Mouse (Mus musculus) spleen, adult 2 months (tissue): ENCODE data around the gene Ppp1r26. TPM values are rescaled to one million over a fixed set of nuclear protein-coding genes. Genes with fewer than 3 reads are reported as not detected.
"Not testable (repeated sequence)": the region's sequence is repeated elsewhere in the genome, so short reads cannot be mapped to it uniquely, and the experiment has no call there.

Source experiments
- DNase-seq, 2 experiments: peaks; one replicate each; pipeline versions ENCODE4 v3.0.0 to v3.0.0-alpha.2; 2012 to 2021; ENCODE audit warnings: low spot score in 2 of 2, low read depth in 1 of 2
- H3K27ac ChIP-seq: fragments of 200-500 bp; 2 replicates; pipeline ENCODE4 v1.5.1; 2012; ENCODE audit warnings: low read length, inconsistent platforms; ENCODE audit not compliant: insufficient read depth
- H3K27me3 ChIP-seq: fragments of 200-500 bp; 2 replicates; pipeline ENCODE4 v1.6.1; 2012; ENCODE audit warnings: mild to moderate bottlenecking, moderate library complexity, low read length, inconsistent platforms; ENCODE audit not compliant: control insufficient read depth, insufficient read depth
- H3K36me3 ChIP-seq: fragments of 200-500 bp; 2 replicates; pipeline ENCODE4 v1.6.1; 2012; ENCODE audit warnings: mild to moderate bottlenecking, low read length, inconsistent platforms; ENCODE audit not compliant: control insufficient read depth, insufficient read depth
- H3K4me1 ChIP-seq: fragments of 200-500 bp; 2 replicates; pipeline ENCODE4 v1.6.1; 2011; ENCODE audit warnings: inconsistent platforms; ENCODE audit not compliant: control insufficient read depth, insufficient read depth, insufficient read length
- H3K4me3 ChIP-seq: fragments of 200-500 bp; 2 replicates; pipeline ENCODE4 v1.5.1; 2011; ENCODE audit warnings: mild to moderate bottlenecking, inconsistent platforms; ENCODE audit not compliant: insufficient read depth, insufficient read length; ENCODE audit errors: extremely low read depth
- CTCF ChIP-seq: fragments of 200-500 bp; IDR thresholded peaks from 2 replicates; pipeline ENCODE4 v1.5.1; 2011; ENCODE audit warnings: mild to moderate bottlenecking, inconsistent platforms; ENCODE audit not compliant: insufficient read depth, insufficient read length, insufficient replicate concordance; ENCODE audit errors: extremely low read depth
- POLR2A ChIP-seq: fragments of 200-500 bp; IDR thresholded peaks from 2 replicates; pipeline ENCODE4 v1.6.1; 2011; ENCODE audit warnings: low read depth, low read length, inconsistent platforms
- WGBS: fragments of 180-500 bp; shearing (Covaris S2); methylation state at CpG from one replicate; pipeline ENCODE4 v1.1.7; 2018; 5-methylcytosine and 5-hydroxymethylcytosine counted together
- polyA plus RNA-seq: library from polyadenylated mRNA; depleted of rRNA; stranded (reverse); fragments of >200 nt; gene quantifications from 2 replicates; pipeline ENCODE4 v1.2.3, GENCODE M21; 2012

Gene Ppp1r26
- polyA plus RNA-seq, 1 experiment: 0.81 TPM

GRCm38 (mm10) chr2:28470591-28470990 lies 24.0 kb downstream of the Ppp1r26 start:
- H3K4me3 ChIP-seq: no peak overlapping the region
- no peak overlapping the region for H3K27ac ChIP-seq
- peaks cover 8% of the 10 kb centered on the region for H3K36me3 ChIP-seq
- 90% methylated on average over 2 of the region's 2 CpGs for WGBS
- no peaks in the 10 kb centered on the region for H3K27me3 ChIP-seq
- no peak for DNase-seq
- H3K4me1 ChIP-seq: peaks cover 6% of the 10 kb centered on the region; the same call in 1 of the 2 replicates
- TF ChIP-seq CTCF: no peak
- no peak for TF ChIP-seq POLR2A

GRCm38 (mm10) chr2:28472011-28472410 lies 25.4 kb downstream of the Ppp1r26 start:
- H3K27ac ChIP-seq, H3K4me1 ChIP-seq, DNase-seq, H3K27me3 ChIP-seq, H3K4me3 ChIP-seq, H3K36me3 ChIP-seq: not testable (repeated sequence)
- WGBS: 91% methylated on average over 8 of the region's 8 CpGs

DNA sequence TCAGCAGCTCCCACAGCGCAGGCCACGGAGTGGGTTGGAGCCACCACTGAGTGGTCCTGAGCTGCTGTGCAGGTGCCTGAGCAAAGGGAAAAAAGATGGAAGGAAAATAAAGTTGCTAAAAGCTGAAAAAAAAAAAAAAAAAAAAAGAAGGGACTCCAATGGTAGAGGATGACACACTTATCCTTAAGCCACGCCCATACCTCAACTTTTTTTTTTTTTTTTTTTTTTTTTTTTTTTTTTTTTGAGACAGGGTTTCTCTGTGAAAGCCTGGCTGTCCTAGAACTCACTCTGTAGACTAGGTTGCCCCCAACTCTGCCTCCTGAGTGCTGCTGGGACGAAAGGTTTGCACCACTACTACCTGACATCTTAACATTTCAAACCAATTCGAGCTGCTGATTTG lies 31.4 kb downstream of the Ppp1r26 start:
- not testable (repeated sequence) for DNase-seq, H3K27me3 ChIP-seq, H3K4me1 ChIP-seq, H3K27ac ChIP-seq, H3K4me3 ChIP-seq, H3K36me3 ChIP-seq
- 87% methylated on average over 5 of the region's 5 CpGs for WGBS

DNA sequence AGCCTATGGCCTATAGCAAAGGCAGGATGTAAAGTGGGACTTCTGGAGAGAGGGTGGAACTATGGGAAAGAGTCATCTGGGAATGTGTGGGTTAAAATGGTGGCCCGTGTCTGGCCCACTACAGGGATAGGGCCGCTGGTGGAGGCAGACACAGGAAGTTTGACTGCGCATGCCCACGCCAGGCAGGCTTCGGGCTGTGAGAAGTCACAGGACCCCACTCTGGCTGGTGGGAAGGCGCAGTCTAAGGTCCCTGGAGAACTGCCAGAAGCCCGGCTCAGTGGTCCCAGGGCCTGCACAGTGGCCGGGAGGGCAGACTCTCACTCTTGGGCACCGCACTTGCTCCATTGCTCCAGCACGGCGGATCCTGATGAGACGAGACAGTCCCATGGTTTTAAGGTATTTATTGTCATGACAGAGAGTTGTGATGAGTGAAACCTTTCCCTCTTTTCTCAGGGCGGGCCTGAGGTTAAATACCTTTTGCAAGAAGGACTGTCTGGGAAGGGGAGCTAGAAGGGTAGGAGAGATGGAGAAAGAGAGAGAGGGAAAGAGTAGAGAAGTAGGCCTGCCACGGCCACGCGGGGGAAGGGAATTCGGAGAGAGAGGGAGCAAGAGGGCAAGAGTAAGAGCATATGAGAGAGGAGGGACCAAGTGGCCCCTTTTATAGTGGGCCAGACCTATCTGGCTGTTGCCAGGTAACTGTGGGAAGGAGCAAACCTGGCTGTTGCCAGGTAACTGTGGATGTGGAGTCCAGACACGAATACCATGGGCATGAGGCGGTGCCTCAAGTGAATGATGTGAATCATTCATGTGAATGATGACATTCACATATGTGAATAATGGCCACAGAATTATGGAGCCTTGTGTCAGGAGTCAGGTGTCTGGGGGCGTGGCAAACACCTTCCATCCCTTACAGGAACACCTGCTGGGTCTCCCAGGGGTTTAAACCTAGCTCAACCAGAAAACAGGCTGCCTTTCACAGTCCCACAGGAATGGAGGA lies 32.9 kb downstream of the Ppp1r26 start:
- Histone ChIP-seq H3K4me3 (peak overlapping the region; percentile 30; the same call in 1 of the 2 replicates), H3K27ac (no peak overlapping the region), H3K4me1 (no peaks in the 10 kb centered on the region), H3K36me3 (no peaks in the 10 kb centered on the region), H3K27me3 (no peaks in the 10 kb centered on the region)
- TF ChIP-seq CTCF (no peak), POLR2A (no peak)
- DNase-seq: no peak
- 82% methylated on average over 20 of the region's 20 CpGs for WGBS

GRCm38 (mm10) chr2:28483861-28484260 lies 37.3 kb downstream of the Ppp1r26 start:
- no peaks in the 10 kb centered on the region for H3K27me3 ChIP-seq
- H3K27ac ChIP-seq: no peak overlapping the region
- H3K36me3 ChIP-seq: no peaks in the 10 kb centered on the region
- H3K4me3 ChIP-seq: no peak overlapping the region
- no peak for DNase-seq
- WGBS: 67% methylated on average over 2 of the region's 2 CpGs
- H3K4me1 ChIP-seq: no peaks in the 10 kb centered on the region
- no peak for TF ChIP-seq CTCF
- TF ChIP-seq POLR2A: no peak

- H3K4me1 ChIP-seq: no peaks in the 10 kb centered on the region; the same call in 1 of the 2 replicates
- H3K4me3 ChIP-seq: no peak overlapping the region
- no peak for DNase-seq
- no peaks in the 10 kb centered on the region for H3K36me3 ChIP-seq
- 87% methylated on average over 2 of the region's 2 CpGs for WGBS
- TF ChIP-seq POLR2A (no peak), CTCF (no peak)
- no peaks in the 10 kb centered on the region for H3K27me3 ChIP-seq
- H3K27ac ChIP-seq: no peak overlapping the region
Measured at GRCm38 (mm10) chr2:28494521-28494920, 47.9 kb downstream of the Ppp1r26 start.

GRCm38 (mm10) chr2:28495207-28495756 lies 48.7 kb downstream of the Ppp1r26 start:
- 69% methylated on average over 14 of the region's 14 CpGs for WGBS
- peak in 1 of 2 experiments; percentile 23 for DNase-seq
- Histone ChIP-seq H3K36me3 (no peaks in the 10 kb centered on the region), H3K4me3 (no peak overlapping the region), H3K27ac (no peak overlapping the region), H3K27me3 (no peaks in the 10 kb centered on the region), H3K4me1 (no peaks in the 10 kb centered on the region; the same call in 1 of the 2 replicates)
- TF ChIP-seq POLR2A (no peak), CTCF (no peak)
